Mouse (Mus musculus) olfactory bulb, adult 2 months (tissue): Measurements from ENCODE around the gene Phgr1.

ENCODE experiments used
- CTCF ChIP-seq: fragments of 200-500 bp; IDR thresholded peaks from 2 replicates; pipeline ENCODE4 v1.5.1; 2012; ENCODE audit warnings: low read depth, mild to moderate bottlenecking, low read length, moderate library complexity; ENCODE audit not compliant: insufficient read depth
- POLR2A ChIP-seq: fragments of 200-500 bp; IDR thresholded peaks from 2 replicates; pipeline ENCODE4 v1.6.1; 2012; ENCODE audit warnings: mild to moderate bottlenecking, low read depth, low read length, moderate library complexity; ENCODE audit not compliant: insufficient read depth

DNA sequence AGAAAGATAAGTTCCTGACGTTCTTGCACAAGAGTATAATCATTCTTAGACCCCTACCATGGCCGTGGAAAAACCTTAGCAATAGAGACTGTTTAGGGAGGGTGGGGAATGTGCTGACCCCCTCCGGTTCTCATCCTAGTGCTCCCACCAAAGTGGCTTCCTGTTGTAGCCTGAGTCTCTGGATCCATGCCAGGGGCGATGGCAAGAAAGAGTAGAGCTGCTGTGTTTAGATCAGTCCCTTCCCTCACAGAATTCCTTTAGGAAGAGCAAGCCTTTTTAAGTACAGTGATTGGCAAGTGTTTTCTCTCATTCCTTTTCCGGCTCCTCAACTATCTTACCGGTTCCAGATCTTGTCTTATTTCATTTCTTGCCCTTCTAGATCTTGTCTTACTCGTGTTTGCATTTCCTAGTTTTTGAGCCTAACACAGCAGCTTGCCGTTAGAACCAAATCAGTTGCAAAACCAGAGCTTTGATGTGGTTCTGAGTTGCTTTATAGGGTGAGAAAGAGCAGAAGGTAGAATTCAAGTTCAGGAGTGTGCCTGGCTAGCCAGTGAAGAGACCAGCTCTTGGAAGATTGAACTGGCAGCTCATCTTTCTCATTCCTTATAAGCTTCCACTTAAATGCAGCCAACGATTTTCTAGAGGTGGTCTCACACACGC lies 25.1 kb upstream of the Phgr1 start:
- TF ChIP-seq CTCF (no peak), POLR2A (no peak)
